Mouse (Mus musculus) forebrain, embryonic 14.5 days (tissue): ENCODE results near the gene Gm12258. TPM values are rescaled to one million over a fixed set of nuclear protein-coding genes. Genes with fewer than 3 reads are reported as not detected.
"Not testable (repeated sequence)": the region's sequence is repeated elsewhere in the genome, so short reads cannot be mapped to it uniquely, and the experiment has no call there.

Experiments
- ATAC-seq: fragments of 200-750 bp; cut with Nextera tagmentation; 2 replicates; pipeline ENCODE4 v1.8.0; 2017; ENCODE audit warnings: mild to moderate bottlenecking, moderate library complexity
- DNase-seq: peaks from one replicate; pipeline ENCODE4 v3.0.0-alpha.2; 2015; ENCODE audit warnings: low spot score
- H3K27ac ChIP-seq: fragments of 300-500 bp; sonication (generic); 2 replicates; pipeline ENCODE4 v1.5.1; 2014; ENCODE audit warnings: low read depth, mild to moderate bottlenecking, control low read depth, low read length, moderate library complexity
- H3K27me3 ChIP-seq: fragments of 300-500 bp; sonication (generic); replicated peaks from 2 replicates; pipeline ENCODE4 v1.6.1; 2014; ENCODE audit warnings: low read length, control low read depth, mixed read lengths; ENCODE audit not compliant: control insufficient read depth, insufficient read depth
- H3K36me3 ChIP-seq: fragments of 300-500 bp; sonication (generic); 2 replicates; pipeline ENCODE4 v1.6.1; 2014; ENCODE audit warnings: low read length, control low read depth; ENCODE audit not compliant: control insufficient read depth, insufficient read depth
- H3K4me1 ChIP-seq: fragments of 300-500 bp; sonication (generic); 2 replicates; pipeline ENCODE4 v1.6.1; 2014; ENCODE audit warnings: antibody characterized with exemption, low read length, control low read depth; ENCODE audit not compliant: control insufficient read depth, insufficient read depth
- H3K4me2 ChIP-seq: fragments of 300-500 bp; sonication (generic); 2 replicates; pipeline ENCODE4 v1.6.1; 2014; ENCODE audit warnings: mild to moderate bottlenecking, control low read depth, low read length
- H3K4me3 ChIP-seq: fragments of 300-500 bp; sonication (generic); 2 replicates; pipeline ENCODE4 v1.5.1; 2014; ENCODE audit warnings: low read depth, low read length, control low read depth
- H3K9ac ChIP-seq: fragments of 300-500 bp; sonication (generic); 2 replicates; pipeline ENCODE4 v1.6.1; 2014; ENCODE audit warnings: mild to moderate bottlenecking, low read length, control low read depth, moderate library complexity
- H3K9me3 ChIP-seq: fragments of 300-500 bp; sonication (generic); replicated peaks from 2 replicates; pipeline ENCODE4 v1.6.1; 2016; ENCODE audit warnings: low read length, control low read depth, mixed read lengths; ENCODE audit not compliant: control insufficient read depth
- WGBS: fragments of 180-500 bp; shearing (Covaris S2); extraction: QIAGEN DNeasy Blood & Tissue Kit; methylation state at CpG from one replicate; pipeline ENCODE4 v1.1.7; 2014; 5-methylcytosine and 5-hydroxymethylcytosine counted together
- polyA plus RNA-seq: library from polyadenylated mRNA; unstranded; fragments of >200 nt; fragmentation: Nextera tagmentation; extraction: Ambion mirVana; gene quantifications from 2 replicates; pipeline ENCODE4 v1.2.1, GENCODE M21; 2014

The Gm12258 gene
- polyA plus RNA-seq, 1 experiment from 2014 or later = 19.5 TPM

GRCm38 (mm10) chr11:58829764-58830163 is 17.2 kb upstream of the Gm12258 start:
- H3K9ac ChIP-seq = no peak overlapping the region
- H3K4me1 ChIP-seq = no peaks in the 10 kb centered on the region
- no peaks in the 10 kb centered on the region for H3K27me3 ChIP-seq
- H3K27ac ChIP-seq = no peak overlapping the region
- no peak overlapping the region for H3K4me2 ChIP-seq
- H3K4me3 ChIP-seq = no peak overlapping the region
- ATAC-seq (no peak), DNase-seq (no peak)
- WGBS = 87% methylated on average over 3 of the region's 3 CpGs
- no peaks in the 10 kb centered on the region for H3K9me3 ChIP-seq
- no peaks in the 10 kb centered on the region for H3K36me3 ChIP-seq

DNA sequence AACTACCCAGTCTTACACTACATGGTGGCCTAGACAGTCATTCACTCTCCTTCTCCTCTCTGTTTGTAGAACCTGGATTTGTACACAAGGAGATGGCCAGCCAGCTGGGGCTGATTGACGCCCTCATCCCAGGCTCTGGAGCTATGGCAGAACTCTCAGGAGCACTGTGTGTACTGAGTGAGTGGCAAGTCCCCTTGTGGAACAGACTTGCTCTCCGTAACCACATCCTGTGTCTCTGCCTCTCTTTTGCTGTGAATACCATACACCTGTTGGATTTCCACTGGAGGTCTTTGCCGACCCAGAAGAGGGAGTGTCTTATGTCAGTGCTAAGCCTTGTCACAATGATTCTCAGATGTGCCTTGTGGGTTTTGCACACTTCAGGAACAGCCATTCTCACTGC is 14.4 kb upstream of the Gm12258 start:
- 84% methylated on average over 3 of the region's 3 CpGs for WGBS
- not testable (repeated sequence) for H3K4me3 ChIP-seq, H3K9me3 ChIP-seq, H3K4me2 ChIP-seq, H3K27ac ChIP-seq, H3K4me1 ChIP-seq, H3K27me3 ChIP-seq, H3K9ac ChIP-seq, H3K36me3 ChIP-seq, DNase-seq, ATAC-seq

GRCm38 (mm10) chr11:58838951-58839350 is 8.0 kb upstream of the Gm12258 start, which contains the start of gene Olfr311:
TSS of gene Olfr311 (plus strand) at chr11:58839251.
- H3K4me2 ChIP-seq, H3K4me3 ChIP-seq, H3K4me1 ChIP-seq, ATAC-seq, H3K27ac ChIP-seq, H3K9me3 ChIP-seq, H3K9ac ChIP-seq, H3K27me3 ChIP-seq, DNase-seq, H3K36me3 ChIP-seq: not testable (repeated sequence)

- WGBS = 47% methylated on average over 9 of the region's 9 CpGs
- Histone ChIP-seq H3K9ac (peak overlapping the region; percentile 87), H3K27me3 (no peaks in the 10 kb centered on the region), H3K4me3 (peak overlapping the region; percentile 72), H3K4me2 (peak overlapping the region; percentile 74), H3K36me3 (peaks cover 26% of the 10 kb centered on the region), H3K27ac (no peak overlapping the region), H3K9me3 (no peaks in the 10 kb centered on the region), H3K4me1 (peaks cover 7% of the 10 kb centered on the region)
- DNase-seq (no peak), ATAC-seq (peak; percentile 6; the same call in 1 of the 2 replicates)
These were observed 678 bp downstream of the Gm12258 start for GRCm38 (mm10) chr11:58847636-58848035.

DNA sequence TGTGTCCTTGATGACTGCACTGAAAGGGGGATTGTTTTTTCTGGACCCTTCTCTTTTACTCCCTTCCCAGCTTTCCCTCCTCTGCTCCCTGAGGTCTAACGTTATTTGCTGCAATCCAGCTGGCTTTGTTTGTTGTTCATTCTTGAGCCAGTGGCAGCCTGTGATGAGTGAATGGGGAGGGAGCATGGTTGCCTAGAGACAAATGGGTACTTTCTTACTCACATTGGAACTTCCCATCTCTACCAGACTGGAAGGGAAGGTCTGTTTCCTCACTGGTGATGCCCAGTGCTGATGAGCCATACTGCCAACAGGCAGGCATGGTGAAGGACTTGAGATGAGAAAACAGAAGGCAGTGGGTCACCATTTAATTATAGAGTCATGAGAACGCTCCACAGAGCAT is 2.8 kb downstream of the Gm12258 start:
- Histone ChIP-seq H3K4me2 (no peak overlapping the region), H3K36me3 (peaks cover 38% of the 10 kb centered on the region), H3K27me3 (no peaks in the 10 kb centered on the region), H3K27ac (no peak overlapping the region), H3K9me3 (no peaks in the 10 kb centered on the region), H3K9ac (no peak overlapping the region), H3K4me3 (no peak overlapping the region), H3K4me1 (peaks cover 7% of the 10 kb centered on the region)
- no peak for DNase-seq
- no peak for ATAC-seq
- WGBS = 72% methylated on average over 2 of the region's 2 CpGs

GRCm38 (mm10) chr11:58860744-58861143 is 13.8 kb downstream of the Gm12258 start:
- WGBS = 97% methylated on average over 8 of the region's 8 CpGs
- ATAC-seq = no peak
- H3K27ac ChIP-seq = no peak overlapping the region
- DNase-seq = no peak
- peaks cover 53% of the 10 kb centered on the region for H3K36me3 ChIP-seq
- H3K9me3 ChIP-seq = peaks cover 2% of the 10 kb centered on the region; the same call in 1 of the 2 replicates
- no peak overlapping the region for H3K4me2 ChIP-seq
- H3K4me1 ChIP-seq = no peaks in the 10 kb centered on the region
- no peak overlapping the region for H3K9ac ChIP-seq
- no peaks in the 10 kb centered on the region for H3K27me3 ChIP-seq
- H3K4me3 ChIP-seq = no peak overlapping the region

DNA sequence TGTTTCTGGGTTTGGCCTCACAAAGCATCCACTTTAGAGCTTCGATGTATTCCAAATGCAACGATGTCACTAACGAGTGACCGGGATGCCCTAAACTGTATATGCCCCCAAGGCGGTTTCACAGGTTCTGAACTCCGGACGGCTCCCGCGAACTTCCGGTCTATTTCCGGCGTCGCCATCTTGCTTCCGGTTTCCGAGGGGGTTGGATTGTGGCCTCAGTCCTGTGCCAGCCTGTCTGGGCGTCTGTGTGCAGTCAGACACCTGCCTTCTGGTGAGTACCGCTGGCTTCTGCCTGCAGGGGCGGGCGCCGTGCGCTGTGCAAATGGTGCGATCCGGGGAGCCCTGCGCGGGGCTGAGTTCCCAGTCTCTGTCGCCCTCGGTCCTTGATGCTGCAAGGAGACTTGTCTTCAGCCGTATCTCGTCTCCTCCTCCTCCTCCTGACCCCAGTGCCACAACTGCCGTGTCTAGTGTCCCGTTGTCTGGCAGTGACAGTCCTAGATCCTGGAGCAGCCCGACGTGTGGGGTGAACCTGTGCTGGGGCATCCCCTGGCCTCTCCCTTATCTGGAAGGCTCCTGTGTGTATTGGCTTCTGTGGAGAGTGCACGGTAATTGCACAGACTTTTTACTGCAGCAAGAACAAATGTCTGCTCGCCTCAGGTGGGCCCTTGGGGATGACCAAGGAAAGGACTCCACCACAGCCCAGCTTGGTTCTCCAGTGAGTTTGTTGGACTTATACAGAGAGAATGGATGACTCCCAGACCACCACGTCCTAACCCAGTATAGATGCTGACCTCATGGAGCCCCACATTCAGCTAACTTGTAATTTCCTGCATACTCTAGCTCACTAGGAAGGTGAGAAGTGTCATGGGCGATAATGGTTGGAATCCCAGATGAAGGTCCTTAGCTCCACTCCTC is 20.3 kb downstream of the Gm12258 start, which contains the start of gene 2810021J22Rik:
TSS of gene 2810021J22Rik (plus strand) at position 178 of the 915 bp plus-strand sequence.
- peak; percentile 89 for DNase-seq
- peak; percentile 95 for ATAC-seq
- Histone ChIP-seq H3K4me2 (peak within 1 kb of the TSS; percentile 78), H3K4me1 (peaks cover 6% of the 10 kb centered on the region; the same call in 1 of the 2 replicates), H3K36me3 (peaks cover 28% of the 10 kb centered on the region), H3K9ac (peak within 1 kb of the TSS; percentile 85), H3K4me3 (peak within 1 kb of the TSS; percentile 66), H3K27ac (peak within 1 kb of the TSS; percentile 86), H3K27me3 (no peaks in the 10 kb centered on the region), H3K9me3 (no peaks in the 10 kb centered on the region)
- WGBS = 3% methylated on average over 37 of the region's 37 CpGs

DNA sequence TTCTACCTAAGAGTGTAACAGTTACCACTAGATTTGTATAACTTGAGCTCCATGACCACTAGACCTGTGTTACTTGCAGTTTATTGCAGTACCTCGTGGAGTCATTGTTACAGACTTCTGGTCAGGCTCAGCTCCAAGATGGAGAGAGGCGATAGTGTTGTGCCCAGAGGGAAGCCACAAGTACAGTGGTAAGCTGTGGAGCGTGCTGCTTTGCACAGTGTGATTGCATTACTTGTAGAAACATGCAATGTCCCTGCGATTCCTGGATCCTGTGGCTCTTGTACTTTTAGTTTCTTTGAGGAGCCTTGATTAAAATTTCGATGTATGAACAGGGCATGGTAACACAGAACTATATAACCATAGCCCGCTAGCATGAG is 21.0 kb downstream of the Gm12258 start:
- H3K27ac ChIP-seq = no peak overlapping the region
- H3K4me2 ChIP-seq = peak overlapping the region; percentile 78
- H3K4me3 ChIP-seq = peak overlapping the region; percentile 66
- H3K9me3 ChIP-seq = no peaks in the 10 kb centered on the region
- H3K27me3 ChIP-seq = no peaks in the 10 kb centered on the region
- H3K36me3 ChIP-seq = peaks cover 29% of the 10 kb centered on the region
- DNase-seq = no peak
- no peak for ATAC-seq
- H3K9ac ChIP-seq = peak overlapping the region; percentile 85; the same call in 1 of the 2 replicates
- WGBS = 81% methylated on average over 6 of the region's 6 CpGs
- peaks cover 6% of the 10 kb centered on the region; the same call in 1 of the 2 replicates for H3K4me1 ChIP-seq

DNA sequence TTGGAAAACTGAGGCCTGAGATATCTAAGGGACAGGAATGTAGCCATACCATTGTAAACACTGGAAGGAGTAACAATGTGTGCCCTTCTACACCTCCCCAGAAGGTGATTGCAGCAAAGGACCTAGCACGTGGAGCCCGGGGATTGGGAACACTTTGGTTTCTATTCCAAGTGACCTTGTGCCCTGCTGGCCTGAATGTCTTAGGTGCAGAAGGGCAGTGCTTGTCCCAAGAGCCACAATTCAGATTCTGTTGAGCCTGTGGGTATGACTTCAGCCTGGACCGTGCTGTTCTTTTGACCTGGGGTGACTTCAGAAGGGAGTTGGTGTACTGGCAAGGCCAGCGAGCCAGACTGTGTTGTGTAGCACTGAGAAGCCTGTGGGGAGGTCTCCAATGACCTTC is 24.0 kb downstream of the Gm12258 start:
- ATAC-seq (no peak), DNase-seq (no peak)
- H3K4me3 ChIP-seq = no peak overlapping the region
- H3K27me3 ChIP-seq = no peaks in the 10 kb centered on the region
- WGBS = 91% methylated on average over 4 of the region's 4 CpGs
- no peak overlapping the region for H3K4me2 ChIP-seq
- no peak overlapping the region for H3K9ac ChIP-seq
- no peaks in the 10 kb centered on the region for H3K9me3 ChIP-seq
- no peak overlapping the region for H3K27ac ChIP-seq
- H3K36me3 ChIP-seq = peaks cover 31% of the 10 kb centered on the region
- H3K4me1 ChIP-seq = peaks cover 6% of the 10 kb centered on the region; the same call in 1 of the 2 replicates
